Mouse (Mus musculus) embryonic facial prominence, embryonic 11.5 days (tissue): ENCODE measurements around the gene Gm3739. TPM values are rescaled to one million over a fixed set of nuclear protein-coding genes. Genes with fewer than 3 reads are reported as not detected.
"Not testable (repeated sequence)": the region's sequence is repeated elsewhere in the genome, so short reads cannot be mapped to it uniquely, and the experiment has no call there.

Experiments
- ATAC-seq: fragments of 200-750 bp; cut with Nextera tagmentation; replicated peaks from 2 replicates; pipeline ENCODE4 v1.8.0; 2017; ENCODE audit warnings: low read depth; ENCODE audit not compliant: insufficient number of reproducible peaks, low FRiP score, low TSS enrichment
- DNase-seq: peaks from one replicate; pipeline ENCODE4 v3.0.0-alpha.2; 2015; ENCODE audit warnings: low spot score
- H3K27ac ChIP-seq: fragments of 300-500 bp; sonication (generic); replicated peaks from 2 replicates; pipeline ENCODE4 v1.5.1; 2014; ENCODE audit warnings: mild to moderate bottlenecking, low read depth, low read length, control low read depth
- H3K27me3 ChIP-seq: fragments of 300-500 bp; sonication (generic); 2 replicates; pipeline ENCODE4 v1.6.1; 2014; ENCODE audit warnings: mild to moderate bottlenecking, low read length, moderate library complexity, mixed read lengths; ENCODE audit not compliant: control insufficient read depth, insufficient read depth
- H3K36me3 ChIP-seq: fragments of 300-500 bp; sonication (generic); replicated peaks from 2 replicates; pipeline ENCODE4 v1.6.1; 2014; ENCODE audit warnings: low read depth, mild to moderate bottlenecking, low read length, moderate library complexity, mixed read lengths; ENCODE audit not compliant: control insufficient read depth, insufficient read depth
- H3K4me1 ChIP-seq: fragments of 300-500 bp; sonication (generic); 2 replicates; pipeline ENCODE4 v1.6.1; 2014; ENCODE audit warnings: low read length, mixed read lengths; ENCODE audit not compliant: control insufficient read depth, insufficient read depth
- H3K4me2 ChIP-seq: fragments of 300-500 bp; sonication (generic); 2 replicates; pipeline ENCODE4 v1.6.1; 2014; ENCODE audit warnings: low read depth, mild to moderate bottlenecking, control low read depth, low read length, moderate library complexity
- H3K4me3 ChIP-seq: fragments of 300-500 bp; sonication (generic); 2 replicates; pipeline ENCODE4 v1.5.1; 2014; ENCODE audit warnings: low read depth, low read length, control low read depth
- H3K9ac ChIP-seq: fragments of 300-500 bp; sonication (generic); replicated peaks from 2 replicates; pipeline ENCODE4 v1.6.1; 2014; ENCODE audit warnings: mild to moderate bottlenecking, control low read depth, low read length
- H3K9me3 ChIP-seq: fragments of 300-500 bp; sonication (generic); replicated peaks from 2 replicates; pipeline ENCODE4 v1.6.1; 2016; ENCODE audit warnings: mild to moderate bottlenecking, low read length, inconsistent platforms, mixed read lengths; ENCODE audit not compliant: control insufficient read depth
- WGBS: fragments of 180-500 bp; shearing (Covaris S2); extraction: QIAGEN DNeasy Blood & Tissue Kit; methylation state at CpG from one replicate; pipeline ENCODE4 v1.1.7; 2014; 5-methylcytosine and 5-hydroxymethylcytosine counted together
- polyA plus RNA-seq: library from polyadenylated mRNA; unstranded; fragments of >200 nt; fragmentation: Nextera tagmentation; extraction: Ambion mirVana; gene quantifications from 2 replicates; pipeline ENCODE4 v1.2.1, GENCODE M21; 2014

Gene Gm3739
- 1.1 and 1.5 TPM in 2 replicates for polyA plus RNA-seq

DNA sequence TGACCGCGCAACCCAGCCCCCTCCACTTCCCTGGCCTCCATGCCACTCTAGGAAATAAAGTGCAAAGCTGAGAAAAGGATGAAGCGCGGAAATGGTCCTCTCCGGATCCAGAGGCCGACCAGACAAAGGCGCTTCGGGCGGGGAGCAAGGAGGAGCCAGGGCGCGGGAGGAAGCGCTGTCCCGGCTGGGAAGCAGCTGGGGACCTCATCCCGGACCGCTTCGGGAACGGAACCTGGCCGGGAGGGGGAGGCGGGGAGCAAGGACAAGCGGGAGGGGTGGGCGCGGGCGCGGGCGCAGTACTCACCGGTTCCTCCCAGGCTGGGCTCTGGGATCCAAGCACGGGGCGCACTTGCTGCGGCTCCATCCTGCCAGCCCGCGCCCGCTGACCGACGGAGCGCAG lies at the start of gene Gm3739:
Gene Gm3739 (minus strand): TSS at position 389 of the 400 bp plus-strand sequence.
- peak within 1 kb of the TSS; percentile 46 for H3K4me2 ChIP-seq
- H3K4me3 ChIP-seq, result peak within 1 kb of the TSS; percentile 44
- not testable (repeated sequence) for H3K27me3 ChIP-seq, DNase-seq, ATAC-seq, H3K36me3 ChIP-seq, H3K9me3 ChIP-seq, H3K4me1 ChIP-seq, H3K27ac ChIP-seq
- H3K9ac ChIP-seq, result peak within 1 kb of the TSS; percentile 52
- WGBS, result 0% methylated on average over 12 of the region's 35 CpGs

DNA sequence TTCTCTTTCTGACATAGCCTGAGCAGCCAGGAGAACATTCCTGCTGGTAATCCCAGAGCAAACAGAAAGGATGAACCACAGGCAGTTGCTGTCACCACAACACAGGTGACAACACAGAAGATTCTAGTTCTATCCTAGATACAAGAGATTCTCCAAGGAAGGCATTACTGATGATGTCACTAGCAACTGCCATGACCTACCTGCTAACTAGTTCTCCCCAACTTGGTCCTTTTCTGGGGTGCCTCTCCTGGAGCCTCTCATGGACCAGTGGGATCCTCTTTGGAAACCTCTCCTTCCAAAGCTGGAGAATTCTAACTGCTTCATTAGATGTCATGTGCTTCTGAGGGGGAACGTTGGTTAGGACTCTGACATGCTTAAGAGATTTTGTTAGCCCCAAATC lies 17.4 kb upstream of the Gm3739 start, which contains the start of gene Gm5797:
Gene Gm5797 (minus strand): TSS at position 101 of the 400 bp plus-strand sequence.
- H3K4me1 ChIP-seq, H3K27me3 ChIP-seq, H3K9me3 ChIP-seq, H3K36me3 ChIP-seq, DNase-seq, H3K4me2 ChIP-seq, H3K4me3 ChIP-seq, H3K9ac ChIP-seq, H3K27ac ChIP-seq, ATAC-seq: not testable (repeated sequence)
- no CpG with 5 or more reads among the region's 1 CpGs for WGBS

DNA sequence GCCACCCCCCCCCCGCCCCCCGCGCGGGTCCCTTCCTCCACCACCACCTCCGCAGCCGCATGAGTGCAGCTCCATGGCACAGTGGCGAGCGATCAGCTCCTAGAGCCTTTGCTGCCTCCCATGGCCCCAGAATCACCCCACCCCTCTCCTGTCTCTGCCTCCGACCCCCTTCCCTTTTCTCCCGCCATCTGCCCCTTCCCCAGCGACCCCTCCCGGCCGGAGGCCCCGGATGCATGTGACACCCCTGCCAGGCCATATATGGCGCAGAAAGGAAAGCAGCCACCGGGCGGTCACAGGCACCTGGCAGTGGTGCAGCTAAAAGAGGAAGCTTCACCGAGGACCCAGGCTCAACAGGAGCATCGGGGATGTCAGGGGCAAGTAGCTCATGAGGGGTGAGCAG lies 244 bp upstream of the Gm3739 start:
- Histone ChIP-seq H3K9ac (peak overlapping the region; percentile 52), H3K4me3 (peak overlapping the region; percentile 44), H3K4me2 (peak overlapping the region; percentile 46)
- DNase-seq, result peak; percentile 52
- ATAC-seq, H3K36me3 ChIP-seq, H3K27me3 ChIP-seq, H3K27ac ChIP-seq, H3K4me1 ChIP-seq, H3K9me3 ChIP-seq: not testable (repeated sequence)
- WGBS, result 0% methylated on average over 15 of the region's 19 CpGs

DNA sequence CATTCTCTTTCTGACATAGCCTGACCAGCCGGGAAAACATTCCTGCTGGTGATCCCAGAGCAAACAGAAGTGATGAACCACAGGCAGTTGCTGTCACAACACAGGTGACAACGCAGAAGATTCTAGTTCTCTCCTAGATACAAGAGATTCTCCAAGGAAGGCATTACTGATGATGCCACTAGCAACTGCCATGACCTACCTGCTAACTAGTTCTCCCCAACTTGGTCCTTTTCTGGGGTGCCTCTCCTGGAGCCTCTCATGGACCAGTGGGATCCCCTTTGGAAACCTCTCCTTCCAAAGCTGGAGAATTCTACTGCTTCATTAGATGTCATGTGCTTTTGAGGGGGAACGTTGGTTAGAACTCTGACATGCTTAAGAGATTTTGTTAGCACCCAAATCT lies 50.2 kb downstream of the Gm3739 start, which contains the start of gene Gm3727:
Gene Gm3727 (minus strand): TSS at position 101 of the 400 bp plus-strand sequence.
- H3K27me3 ChIP-seq, H3K9me3 ChIP-seq, H3K27ac ChIP-seq, H3K4me1 ChIP-seq, H3K4me3 ChIP-seq, H3K9ac ChIP-seq, ATAC-seq, DNase-seq, H3K36me3 ChIP-seq, H3K4me2 ChIP-seq: not testable (repeated sequence)
- WGBS, result 83% methylated on average over 3 of the region's 3 CpGs

Other genes starting within 250 kb of the Gm3739 start
- 2.3 and 2.5 TPM in 2 replicates for gene Gm3696, start 214.4 kb downstream of the Gm3739 start, polyA plus RNA-seq
- gene Gm6676, start 189.6 kb downstream of the Gm3739 start, polyA plus RNA-seq, result not detected in 2 replicates
- 5.2 and 5.6 TPM in 2 replicates for gene Gm3512, start 140.5 kb downstream of the Gm3739 start, polyA plus RNA-seq
- not detected in 2 replicates for gene Gm16434, start 120.5 kb downstream of the Gm3739 start, polyA plus RNA-seq
- not detected in 2 replicates for gene Gm3727, start 50.3 kb downstream of the Gm3739 start, polyA plus RNA-seq
- not detected in 2 replicates for gene Gm5797, start 17.3 kb upstream of the Gm3739 start, polyA plus RNA-seq
- not detected in 2 replicates for gene Gm8374, start 50.1 kb upstream of the Gm3739 start, polyA plus RNA-seq
- not detected in 2 replicates for gene Gm3755, start 135.9 kb upstream of the Gm3739 start, polyA plus RNA-seq
- gene Gm3752, start 168.7 kb upstream of the Gm3739 start, polyA plus RNA-seq, result 3.2 and 3.8 TPM in 2 replicates